In the genomic region with DNA sequence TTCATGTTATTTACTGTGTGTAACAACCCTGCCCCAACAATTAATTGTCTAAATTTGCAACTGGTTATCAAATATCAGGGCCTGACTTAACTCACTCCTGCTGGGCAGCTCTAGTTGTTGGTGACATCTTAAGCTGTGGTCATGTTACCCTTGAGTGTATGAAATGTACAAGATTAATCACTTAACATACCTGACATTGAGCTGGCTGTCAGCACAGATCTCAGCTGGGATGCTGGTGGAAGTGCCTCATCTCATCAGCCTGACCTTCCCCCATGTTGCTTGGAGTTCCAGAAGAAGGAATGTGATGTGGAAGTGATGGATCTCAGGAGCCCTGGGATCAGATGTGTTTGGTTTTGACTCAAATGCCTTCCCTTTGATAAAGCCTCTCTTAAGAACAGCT, we compare ENCODE assay signal across 37 mouse cellular contexts. TPM values are rescaled to one million over a fixed set of nuclear protein-coding genes. Genes with fewer than 3 reads are reported as not detected.
"Had no signal": no experiment of that assay in that cellular context is flagged by ENCODE, and none has a peak within 500 bp of the region (broad histone marks: within the 10 kb centered on the region; RNA-seq: fewer than 3 reads in every experiment).

No protein-coding gene starts in this region.

- H3K9ac ChIP-seq: hindbrain, embryonic 12.5 days; hindbrain, embryonic 14.5 days; intestine, embryonic 15.5 days; limb, embryonic 12.5 days; liver, embryonic 13.5 days; liver, embryonic 15.5 days; liver, postnatal 0 days had no signal

- H3K4me1 ChIP-seq: hindbrain, embryonic 10.5 days; hindbrain, embryonic 12.5 days; intestine, embryonic 15.5 days; limb, embryonic 10.5 days; limb, embryonic 12.5 days; liver, embryonic 13.5 days; liver, embryonic 15.5 days had no signal

- ATAC-seq: forebrain, embryonic 16.5 days; hindbrain, embryonic 16.5 days; inflammation-experienced regulatory T-cells, adult 6 months; intestine, embryonic 15.5 days; intestine, postnatal 0 days; liver, postnatal 0 days had no signal

- DNase-seq: gastrocnemius, adult 2 months; gastrocnemius, postnatal 10 days; gastrocnemius, postnatal 25 days; heart, adult 18-20 months; heart, postnatal 14 days; kidney, adult 18-20 months; kidney, adult 8-10 months; kidney, postnatal 10 days; kidney, postnatal 25 days; kidney, postnatal 4 days; liver; liver, embryonic 13.5 days; liver, postnatal 0 days had no signal

- H3K27me3 ChIP-seq: hindbrain, embryonic 12.5 days; intestine, embryonic 15.5 days; limb, embryonic 12.5 days; liver, embryonic 13.5 days; liver, embryonic 15.5 days had no signal

- H3K9me3 ChIP-seq: hindbrain, embryonic 10.5 days; hindbrain, embryonic 12.5 days; intestine, embryonic 15.5 days; limb, embryonic 10.5 days; limb, embryonic 12.5 days; liver, embryonic 15.5 days had no signal

- H3K36me3 ChIP-seq: hindbrain, embryonic 10.5 days; hindbrain, embryonic 12.5 days; intestine, embryonic 15.5 days; limb, embryonic 10.5 days; limb, embryonic 12.5 days; liver, embryonic 13.5 days; liver, embryonic 15.5 days had no signal

- H3K27ac ChIP-seq: gastrocnemius, adult 2 months; hindbrain, embryonic 10.5 days; hindbrain, embryonic 12.5 days; hindbrain, embryonic 14.5 days; intestine, embryonic 15.5 days; layer of hippocampus, adult 2 months; left cerebral cortex, adult 2 months; limb, embryonic 10.5 days; limb, embryonic 12.5 days; liver, embryonic 13.5 days; liver, embryonic 15.5 days had no signal

- H3K4me3 ChIP-seq: gastrocnemius, adult 2 months; hindbrain, embryonic 10.5 days; hindbrain, embryonic 12.5 days; intestine, embryonic 15.5 days; layer of hippocampus, adult 2 months; left cerebral cortex, adult 2 months; limb, embryonic 10.5 days; limb, embryonic 12.5 days; liver, embryonic 13.5 days; liver, embryonic 15.5 days had no signal

- H3K4me2 ChIP-seq: hindbrain, embryonic 12.5 days; hindbrain, embryonic 14.5 days; intestine, embryonic 15.5 days; limb, embryonic 12.5 days; liver, embryonic 11.5 days; liver, embryonic 13.5 days; liver, embryonic 15.5 days had no signal

RNA-seq across cellular contexts. Expression of gene Gm10192, which starts 29.5 kb away (rescaled TPM):
- total RNA-seq: gastrocnemius, adult 2 months; gastrocnemius, postnatal 10 days; gastrocnemius, postnatal 25 days; gastrocnemius, postnatal 4 days; granulocyte monocyte progenitor cell, adult 5-6 weeks; heart, adult 18-20 months; heart, postnatal 14 days; layer of hippocampus, adult 2 months; layer of hippocampus, postnatal 10 days; layer of hippocampus, postnatal 25 days; left cerebral cortex, adult 2 months; left cerebral cortex, postnatal 14 days; left cerebral cortex, postnatal 36 days had no signal
- polyA plus RNA-seq: forebrain, embryonic 16.5 days; frontal cortex, adult 2 months; hindbrain, embryonic 10.5 days; hindbrain, embryonic 12.5 days; hindbrain, embryonic 14.5 days; hindbrain, embryonic 16.5 days; inflammation-experienced regulatory T-cells, adult 6 months; intestine, embryonic 15.5 days; intestine, postnatal 0 days; kidney, embryonic 14.5 days; kidney, embryonic 16.5 days; limb, embryonic 10.5 days; limb, embryonic 12.5 days; limb, embryonic 14.5 days; liver, embryonic 11.5 days; liver, embryonic 13.5 days; liver, embryonic 15.5 days; liver, postnatal 0 days had no signal
